Mouse (Mus musculus) spleen, adult 2 months (tissue): ENCODE data around the gene Cnpy2.

Experiments
- CTCF ChIP-seq: fragments of 200-500 bp; IDR thresholded peaks from 2 replicates; pipeline ENCODE4 v1.5.1; 2011; ENCODE audit warnings: mild to moderate bottlenecking, inconsistent platforms; ENCODE audit not compliant: insufficient read depth, insufficient read length, insufficient replicate concordance; ENCODE audit errors: extremely low read depth
- POLR2A ChIP-seq: fragments of 200-500 bp; IDR thresholded peaks from 2 replicates; pipeline ENCODE4 v1.6.1; 2011; ENCODE audit warnings: low read depth, low read length, inconsistent platforms

DNA sequence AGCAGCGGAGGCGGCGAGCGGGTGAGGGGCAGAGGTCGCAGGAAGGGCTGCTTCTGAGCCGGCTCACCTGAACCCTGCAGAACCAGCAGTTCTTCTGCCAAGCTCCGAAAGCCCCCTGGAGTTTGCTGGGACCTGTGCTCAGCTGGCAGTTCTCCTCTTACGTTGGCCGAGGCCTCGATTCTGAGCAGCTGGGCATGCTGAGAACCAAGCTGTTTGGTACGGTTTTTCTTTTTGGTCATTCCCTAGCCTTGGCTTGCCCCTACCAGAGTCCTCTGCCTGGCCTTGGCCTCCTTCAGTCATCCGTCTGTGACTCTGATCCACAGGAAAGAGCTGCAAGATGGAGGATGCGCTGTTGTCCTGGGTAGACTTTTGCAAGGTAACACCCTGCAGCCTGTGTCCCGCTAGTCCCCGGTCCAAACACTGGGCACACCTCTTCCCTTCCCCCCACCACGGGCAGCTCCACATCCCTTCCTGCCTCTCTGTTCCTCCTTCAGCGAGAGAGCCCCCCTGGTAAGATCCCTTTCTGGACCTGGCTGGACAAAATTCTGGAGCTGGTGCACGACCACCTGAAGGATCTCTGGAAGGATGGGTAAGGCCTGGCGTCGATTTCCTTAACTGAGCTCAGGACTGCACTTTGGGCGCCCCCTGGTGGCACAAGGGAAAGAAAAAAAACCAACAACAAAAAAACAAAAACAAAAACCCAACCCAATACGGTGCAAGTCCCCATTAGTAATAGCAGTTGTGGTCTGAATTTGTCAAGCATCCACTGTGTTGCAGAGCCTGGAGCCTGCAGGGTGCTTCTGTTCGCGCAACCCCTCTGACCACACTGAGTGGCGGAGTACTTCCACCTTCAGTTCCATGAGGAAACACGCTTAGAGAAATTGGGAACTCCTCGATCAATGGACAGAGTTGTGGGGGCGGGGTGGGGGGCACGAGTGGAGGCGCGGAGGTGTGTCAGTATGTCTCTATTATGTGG, 38.4 kb upstream of the Cnpy2 start:
- TF ChIP-seq CTCF, result peak; percentile 56; the same call in 1 of the 2 replicates
- no peak for TF ChIP-seq POLR2A
